Mouse (Mus musculus) ES-Bruce4 (cell line): ENCODE results near the gene Prkch.

ENCODE experiments used
- CTCF ChIP-seq: IDR thresholded peaks from one replicate; pipeline ENCODE4 v1.8.1; 2011; ENCODE audit warnings: low read depth, low read length
- EP300 ChIP-seq: IDR thresholded peaks from 2 replicates; pipeline ENCODE4 v1.6.1; 2011; ENCODE audit warnings: low read depth, low read length; ENCODE audit not compliant: insufficient read depth
- POLR2A ChIP-seq: IDR thresholded peaks from one replicate; pipeline ENCODE4 v1.8.1; 2011; ENCODE audit warnings: low read length; ENCODE audit not compliant: insufficient read depth

- TF ChIP-seq POLR2A = no peak
- TF ChIP-seq CTCF = no peak
- TF ChIP-seq EP300 = no peak
These were observed 113.8 kb downstream of the Prkch start for GRCm38 (mm10) chr12:73698436-73698835.
